Mouse (Mus musculus) liver, embryonic 11.5 days (tissue): ENCODE measurements around the gene Fmnl1. TPM values are rescaled to one million over a fixed set of nuclear protein-coding genes. Genes with fewer than 3 reads are reported as not detected.

ENCODE experiments used
- ATAC-seq: fragments of 200-750 bp; cut with Nextera tagmentation; replicated peaks from 2 replicates; pipeline ENCODE4 v1.8.0; 2017; ENCODE audit warnings: moderate number of reproducible peaks, mild to moderate bottlenecking, moderate TSS enrichment, moderate library complexity; ENCODE audit not compliant: low FRiP score
- DNase-seq: peaks from one replicate; pipeline ENCODE4 v3.0.0-alpha.2; 2017; ENCODE audit warnings: low spot score
- H3K27ac ChIP-seq: fragments of 300-500 bp; sonication (generic); 2 replicates; pipeline ENCODE4 v1.5.1; 2014; ENCODE audit warnings: mild to moderate bottlenecking, low read depth, low read length, control low read depth
- H3K27me3 ChIP-seq: fragments of 300-500 bp; sonication (generic); replicated peaks from 2 replicates; pipeline ENCODE4 v1.6.1; 2014; ENCODE audit warnings: low read length, mixed read lengths; ENCODE audit not compliant: control insufficient read depth, insufficient read depth
- H3K36me3 ChIP-seq: fragments of 300-500 bp; sonication (generic); 2 replicates; pipeline ENCODE4 v1.6.1; 2014; ENCODE audit warnings: mild to moderate bottlenecking, low read length, moderate library complexity, mixed read lengths; ENCODE audit not compliant: control insufficient read depth, insufficient read depth
- H3K4me1 ChIP-seq: fragments of 300-500 bp; sonication (generic); replicated peaks from 2 replicates; pipeline ENCODE4 v1.6.1; 2014; ENCODE audit warnings: low read length, mixed read lengths; ENCODE audit not compliant: control insufficient read depth, insufficient read depth
- H3K4me2 ChIP-seq: fragments of 300-500 bp; sonication (generic); 2 replicates; pipeline ENCODE4 v1.6.1; 2014; ENCODE audit warnings: mild to moderate bottlenecking, control low read depth, moderate library complexity
- H3K4me3 ChIP-seq: fragments of 300-500 bp; sonication (generic); 2 replicates; pipeline ENCODE4 v1.5.1; 2014; ENCODE audit warnings: low read depth, low read length, control low read depth
- H3K9ac ChIP-seq: fragments of 300-500 bp; sonication (generic); 2 replicates; pipeline ENCODE4 v1.6.1; 2014; ENCODE audit warnings: low read depth, low read length, control low read depth
- H3K9me3 ChIP-seq: fragments of 300-500 bp; sonication (generic); 2 replicates; pipeline ENCODE4 v1.6.1; 2016; ENCODE audit warnings: low read length, inconsistent platforms, mixed read lengths; ENCODE audit not compliant: control insufficient read depth
- WGBS: fragments of 180-500 bp; shearing (Covaris S2); extraction: QIAGEN DNeasy Blood & Tissue Kit; methylation state at CpG from one replicate; pipeline ENCODE4 v1.1.7; 2014; 5-methylcytosine and 5-hydroxymethylcytosine counted together
- polyA plus RNA-seq: library from polyadenylated mRNA; unstranded; fragments of >200 nt; fragmentation: Nextera tagmentation; extraction: Ambion mirVana; gene quantifications from 2 replicates; pipeline ENCODE4 v1.2.1, GENCODE M21; 2014

Gene Fmnl1
- polyA plus RNA-seq, 1 experiment from 2014 or later = 6.3 TPM

DNA sequence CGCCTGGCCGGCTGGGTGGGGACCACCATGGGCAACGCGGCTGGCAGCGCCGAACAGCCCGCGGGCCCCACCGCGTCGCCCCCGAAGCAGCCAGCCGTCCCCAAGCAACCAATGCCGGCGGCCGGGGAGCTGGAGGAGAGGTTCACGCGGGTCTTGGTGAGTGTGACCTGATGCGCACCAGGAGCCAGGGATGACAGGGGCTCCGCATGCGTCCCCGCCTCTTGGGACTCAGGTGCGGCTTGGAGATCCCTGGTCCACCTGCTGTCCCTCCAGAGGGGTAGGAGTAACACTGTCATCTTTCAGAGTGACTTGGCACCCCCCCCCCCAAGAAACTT, 346 bp downstream of the Fmnl1 start:
- Histone ChIP-seq H3K9me3 (no peaks in the 10 kb centered on the region; the same call in 1 of the 2 replicates), H3K27ac (no peak overlapping the region), H3K9ac (peak overlapping the region; percentile 49), H3K4me1 (peaks cover 20% of the 10 kb centered on the region), H3K27me3 (peaks cover 46% of the 10 kb centered on the region), H3K4me2 (peak overlapping the region; percentile 79), H3K4me3 (peak overlapping the region; percentile 59), H3K36me3 (no peaks in the 10 kb centered on the region)
- DNase-seq = no peak
- ATAC-seq = no peak
- WGBS = 5% methylated on average over 23 of the region's 23 CpGs

DNA sequence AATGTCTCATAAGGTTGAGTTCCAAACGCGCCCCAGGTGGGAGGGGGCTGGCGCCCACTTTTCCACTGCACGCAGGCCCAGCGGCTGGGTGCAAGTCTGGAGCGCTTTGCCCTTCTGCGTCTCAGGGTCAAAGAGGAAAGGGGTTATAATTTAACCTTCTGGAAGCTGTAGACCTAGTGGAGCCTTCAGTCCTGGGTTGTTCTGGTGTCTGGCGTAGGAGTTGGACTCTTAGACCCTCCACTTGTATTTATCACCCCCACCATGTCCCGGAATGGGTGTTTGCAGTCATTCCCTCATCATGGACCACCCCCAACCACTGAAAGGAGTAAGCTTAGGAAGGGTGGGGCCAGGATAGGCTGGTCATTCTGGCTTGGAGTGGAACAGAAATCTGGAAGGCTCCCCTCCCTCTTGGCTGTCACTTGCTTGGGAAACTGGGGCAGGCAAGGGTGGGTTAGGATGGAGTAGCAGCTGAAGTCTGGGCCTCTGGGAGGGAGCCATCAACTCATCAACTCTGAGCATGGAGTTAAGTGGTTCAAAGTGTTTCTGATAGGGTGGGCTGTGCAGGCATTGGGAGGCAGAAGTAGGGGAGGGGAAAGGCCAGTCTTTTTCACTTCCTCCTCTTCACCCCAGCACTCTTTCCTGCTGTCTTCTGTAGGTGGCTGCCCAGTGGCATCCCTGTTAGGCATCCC, 940 bp downstream of the Fmnl1 start:
- no peaks in the 10 kb centered on the region for H3K36me3 ChIP-seq
- H3K4me2 ChIP-seq = peak overlapping the region; percentile 79
- peak overlapping the region; percentile 59 for H3K4me3 ChIP-seq
- H3K27ac ChIP-seq = no peak overlapping the region
- DNase-seq (no peak), ATAC-seq (no peak)
- no peaks in the 10 kb centered on the region for H3K9me3 ChIP-seq
- peak overlapping the region; percentile 49; the same call in 1 of the 2 replicates for H3K9ac ChIP-seq
- H3K4me1 ChIP-seq = peaks cover 20% of the 10 kb centered on the region
- 36% methylated on average over 9 of the region's 9 CpGs for WGBS
- peaks cover 46% of the 10 kb centered on the region for H3K27me3 ChIP-seq

DNA sequence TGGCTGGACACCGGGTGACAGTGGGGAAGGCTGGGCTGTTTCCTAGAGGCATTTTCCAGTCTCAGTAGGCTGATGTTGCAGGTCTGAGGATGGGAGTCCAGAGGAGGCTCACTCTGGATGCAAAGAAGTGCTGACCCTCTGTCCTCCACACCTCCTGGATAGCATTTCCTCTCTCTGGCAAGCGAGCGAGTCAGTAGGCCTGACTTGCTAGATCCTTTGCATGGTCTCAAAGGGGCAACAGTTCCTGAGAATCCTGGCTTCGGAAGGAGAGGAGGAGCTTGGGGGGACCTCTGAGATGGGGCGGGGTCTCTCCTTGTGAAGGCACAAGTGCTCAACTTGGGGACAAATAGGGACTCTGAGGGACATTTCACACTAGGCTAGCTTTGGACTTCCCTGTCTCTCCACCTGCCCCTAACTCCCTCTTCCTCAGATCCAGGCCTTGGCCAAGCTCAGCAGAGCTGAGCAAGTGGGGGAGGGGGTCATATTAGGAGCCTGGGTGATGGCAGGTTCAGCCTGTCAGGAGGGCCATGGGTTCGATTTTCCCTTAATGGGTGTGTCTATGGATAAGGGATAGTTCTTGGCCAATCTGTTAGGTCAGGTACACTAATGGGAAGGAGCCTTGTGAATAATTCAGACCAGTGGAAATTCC, 1.6 kb downstream of the Fmnl1 start:
- DNase-seq = no peak
- 47% methylated on average over 6 of the region's 6 CpGs for WGBS
- H3K9me3 ChIP-seq = no peaks in the 10 kb centered on the region
- H3K4me1 ChIP-seq = peaks cover 20% of the 10 kb centered on the region
- peak overlapping the region; percentile 79; the same call in 1 of the 2 replicates for H3K4me2 ChIP-seq
- ATAC-seq = no peak
- H3K27me3 ChIP-seq = peaks cover 46% of the 10 kb centered on the region
- no peak overlapping the region for H3K4me3 ChIP-seq
- H3K9ac ChIP-seq = no peak overlapping the region
- no peaks in the 10 kb centered on the region for H3K36me3 ChIP-seq
- H3K27ac ChIP-seq = no peak overlapping the region

DNA sequence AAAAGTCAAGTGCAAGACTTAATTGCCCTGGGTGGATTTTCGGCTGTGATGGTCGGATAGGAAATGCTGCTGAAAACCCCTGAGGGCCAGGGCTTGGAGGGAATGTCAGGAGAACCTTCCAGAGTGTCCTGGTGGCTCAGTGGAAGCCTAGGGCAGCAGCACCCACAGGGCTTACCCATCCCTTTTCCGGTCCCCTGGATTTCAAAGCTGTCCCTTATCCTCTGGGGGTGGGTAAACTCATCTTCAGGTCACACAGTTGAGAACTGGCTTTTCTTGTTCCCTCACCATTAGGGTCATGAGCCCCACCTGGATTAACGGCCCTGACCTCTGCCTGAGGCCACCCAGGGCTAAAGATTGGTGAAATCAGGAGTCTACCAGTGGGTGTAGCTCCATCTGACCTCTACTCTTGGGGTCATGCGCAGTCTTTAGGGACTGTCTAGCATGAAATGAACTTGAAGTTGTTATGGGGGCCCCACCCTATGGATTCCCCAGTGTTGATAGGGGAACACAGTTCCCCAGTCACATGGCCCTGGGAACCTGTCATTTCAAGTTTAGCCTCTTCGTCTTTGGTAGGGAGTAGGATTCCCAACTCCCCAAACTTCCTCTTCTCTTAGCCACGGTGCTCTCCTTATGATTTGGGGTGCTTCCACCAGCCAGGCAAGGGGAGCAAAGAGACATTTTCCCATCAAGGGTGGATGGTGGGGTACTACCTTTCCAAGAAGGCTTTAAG, 2.3 kb downstream of the Fmnl1 start:
- Histone ChIP-seq H3K9ac (no peak overlapping the region), H3K27ac (no peak overlapping the region), H3K9me3 (no peaks in the 10 kb centered on the region), H3K4me2 (0 out of 2 replicates have a peak overlapping the region, but pooled peaks have one; percentile 79), H3K4me3 (no peak overlapping the region), H3K27me3 (peaks cover 46% of the 10 kb centered on the region), H3K36me3 (no peaks in the 10 kb centered on the region), H3K4me1 (peaks cover 20% of the 10 kb centered on the region)
- DNase-seq (no peak), ATAC-seq (no peak)
- WGBS = 64% methylated on average over 7 of the region's 7 CpGs

DNA sequence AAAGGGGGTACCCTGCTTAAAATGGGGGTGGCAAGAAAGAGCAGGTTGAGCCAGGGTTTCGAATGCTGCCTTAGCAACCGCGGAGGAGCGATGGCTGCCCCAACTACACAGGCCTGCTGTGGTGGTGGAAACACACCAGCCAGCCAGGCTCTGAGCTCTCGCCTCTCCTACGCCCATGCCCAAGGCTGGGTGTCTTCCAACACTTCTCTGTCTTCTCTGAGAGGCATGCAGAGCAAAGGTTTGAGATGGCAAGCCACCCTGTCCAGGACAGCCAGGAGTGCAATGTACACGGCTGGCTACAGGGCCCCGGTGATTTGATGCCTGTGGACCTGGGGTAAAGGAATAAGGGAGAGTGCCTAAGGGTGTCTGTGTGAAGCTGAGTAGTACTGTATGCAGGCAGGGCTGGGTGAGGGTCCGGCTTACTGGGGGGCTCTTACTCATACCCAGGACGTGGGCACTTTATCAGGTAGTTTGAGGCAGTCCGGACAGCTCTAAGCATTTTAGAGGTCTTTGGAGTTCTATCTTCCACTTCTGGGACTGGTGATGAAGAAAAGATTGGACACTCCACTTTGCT, 3.0 kb downstream of the Fmnl1 start:
- Histone ChIP-seq H3K9me3 (no peaks in the 10 kb centered on the region), H3K4me3 (no peak overlapping the region), H3K4me1 (peaks cover 20% of the 10 kb centered on the region), H3K27ac (0 out of 2 replicates have a peak overlapping the region, but pooled peaks have one; percentile 54), H3K27me3 (peaks cover 42% of the 10 kb centered on the region), H3K4me2 (no peak overlapping the region; the same call in 1 of the 2 replicates), H3K36me3 (no peaks in the 10 kb centered on the region), H3K9ac (no peak overlapping the region)
- WGBS = 80% methylated on average over 11 of the region's 11 CpGs
- ATAC-seq (no peak), DNase-seq (no peak)

DNA sequence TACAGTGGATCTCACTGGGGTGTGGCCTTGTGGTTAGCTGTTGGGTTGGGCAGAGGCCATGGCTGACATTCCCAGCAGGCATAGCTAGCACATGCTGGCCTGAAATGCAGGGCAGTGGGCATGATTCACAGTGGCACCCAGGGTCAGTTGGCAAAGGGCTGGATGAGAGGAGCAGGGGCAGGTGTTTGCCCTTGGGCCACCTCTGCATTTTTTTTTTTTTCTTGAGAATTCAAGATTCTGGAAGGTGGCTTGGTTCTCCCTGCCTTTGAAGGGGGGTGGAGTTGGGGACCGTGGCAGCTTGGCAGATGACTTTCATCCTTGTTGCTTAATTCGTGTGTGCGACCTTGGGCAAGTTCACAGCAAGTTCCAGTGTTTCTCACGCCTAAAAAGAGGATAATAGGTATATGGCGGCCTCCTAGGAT, 3.5 kb downstream of the Fmnl1 start:
- DNase-seq (no peak), ATAC-seq (no peak)
- WGBS = 42% methylated on average over 5 of the region's 5 CpGs
- Histone ChIP-seq H3K4me3 (no peak overlapping the region), H3K27me3 (peaks cover 36% of the 10 kb centered on the region), H3K27ac (peak overlapping the region; percentile 54; the same call in 1 of the 2 replicates), H3K4me2 (peak overlapping the region; percentile 35), H3K4me1 (peaks cover 20% of the 10 kb centered on the region), H3K36me3 (no peaks in the 10 kb centered on the region), H3K9ac (peak overlapping the region; percentile 37; the same call in 1 of the 2 replicates), H3K9me3 (no peaks in the 10 kb centered on the region)

DNA sequence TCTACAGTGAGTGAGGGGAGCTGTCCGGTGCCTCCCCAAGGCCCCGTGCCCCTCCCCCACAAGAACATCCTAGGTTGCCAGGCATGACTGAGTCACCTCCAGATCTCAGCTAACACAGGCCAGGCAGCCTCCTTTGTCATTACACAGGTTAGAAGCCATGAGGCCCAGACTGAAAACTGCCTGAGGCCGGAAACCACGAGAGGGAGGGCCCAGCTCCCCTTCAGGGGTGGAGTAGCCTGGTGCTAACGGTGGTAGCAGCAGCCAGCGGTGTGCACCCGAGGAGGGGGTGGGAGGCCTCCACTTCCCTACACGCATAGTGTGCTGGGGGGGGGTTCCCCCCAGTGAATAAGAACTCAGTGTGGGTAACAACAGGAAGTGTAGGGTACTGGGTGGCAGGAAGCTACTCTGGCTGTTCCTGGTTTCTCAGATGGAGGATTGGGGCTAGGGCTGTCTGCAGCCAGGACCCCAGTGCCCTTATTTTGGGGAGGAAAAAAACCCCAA, 4.0 kb downstream of the Fmnl1 start:
- 28% methylated on average over 8 of the region's 8 CpGs for WGBS
- Histone ChIP-seq H3K4me3 (no peak overlapping the region), H3K9ac (peak overlapping the region; percentile 37), H3K4me1 (peaks cover 20% of the 10 kb centered on the region), H3K4me2 (peak overlapping the region; percentile 35), H3K27ac (peak overlapping the region; percentile 54; the same call in 1 of the 2 replicates), H3K27me3 (peaks cover 31% of the 10 kb centered on the region), H3K36me3 (no peaks in the 10 kb centered on the region), H3K9me3 (no peaks in the 10 kb centered on the region)
- DNase-seq = peak; percentile 65
- peak; percentile 70 for ATAC-seq

DNA sequence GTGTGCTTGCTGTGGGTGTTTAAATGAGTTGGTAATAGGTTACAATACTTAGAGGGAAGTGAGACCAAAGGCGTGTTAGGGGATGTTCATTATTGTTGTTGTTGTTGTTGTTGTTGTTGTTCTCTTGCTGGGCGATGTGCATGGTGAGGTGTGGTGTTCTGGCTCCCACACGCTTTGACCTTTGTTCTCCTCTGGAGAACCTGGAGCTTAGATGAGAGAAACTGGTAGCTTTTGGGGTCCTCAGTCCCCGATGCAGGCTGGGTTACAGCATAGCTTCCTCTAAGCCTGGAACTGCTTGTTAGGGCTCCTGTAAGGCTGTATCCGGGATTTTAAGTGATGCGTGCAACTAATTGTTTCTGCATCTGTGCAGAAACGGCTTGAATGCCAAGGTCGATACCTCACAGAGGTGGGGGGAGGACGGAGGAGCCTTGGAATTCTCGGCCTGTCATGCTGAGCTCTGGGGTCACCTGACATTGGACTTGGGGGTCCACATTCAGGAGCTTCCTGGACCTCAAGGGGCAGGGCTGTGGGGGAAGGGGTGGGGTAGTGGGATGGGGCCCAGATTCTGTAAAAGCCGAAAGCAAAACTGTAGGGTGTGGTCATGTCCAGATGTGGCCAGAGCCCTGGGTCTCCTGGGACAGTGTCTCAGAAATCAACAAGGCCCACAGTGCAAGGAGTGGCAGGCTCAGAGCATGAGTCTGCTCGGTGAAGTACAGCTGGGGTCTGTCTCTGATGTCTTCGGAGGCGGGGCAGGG, 5.0 kb downstream of the Fmnl1 start:
- no peak; the same call in 1 of the 2 replicates for ATAC-seq
- DNase-seq = no peak
- no peaks in the 10 kb centered on the region for H3K9me3 ChIP-seq
- H3K36me3 ChIP-seq = no peaks in the 10 kb centered on the region
- no peak overlapping the region for H3K4me3 ChIP-seq
- 61% methylated on average over 14 of the region's 14 CpGs for WGBS
- no peak overlapping the region for H3K9ac ChIP-seq
- H3K4me2 ChIP-seq = peak overlapping the region; percentile 20; the same call in 1 of the 2 replicates
- H3K27ac ChIP-seq = no peak overlapping the region
- peaks cover 22% of the 10 kb centered on the region for H3K27me3 ChIP-seq
- H3K4me1 ChIP-seq = peaks cover 20% of the 10 kb centered on the region
